Mouse (Mus musculus): ENCODE results near the gene Ikzf4.
A peak's percentile ranks its signal among the peaks of the same experiment; 100 is the strongest.

Ikzf4 gene

GRCm38 (mm10) chr10:128645111-128646011 lies at the start of gene Ikzf4:
Gene Ikzf4, minus strand, starts transcription at chr10:128645991.
- peak; percentile 59 for DNase-seq

DNA sequence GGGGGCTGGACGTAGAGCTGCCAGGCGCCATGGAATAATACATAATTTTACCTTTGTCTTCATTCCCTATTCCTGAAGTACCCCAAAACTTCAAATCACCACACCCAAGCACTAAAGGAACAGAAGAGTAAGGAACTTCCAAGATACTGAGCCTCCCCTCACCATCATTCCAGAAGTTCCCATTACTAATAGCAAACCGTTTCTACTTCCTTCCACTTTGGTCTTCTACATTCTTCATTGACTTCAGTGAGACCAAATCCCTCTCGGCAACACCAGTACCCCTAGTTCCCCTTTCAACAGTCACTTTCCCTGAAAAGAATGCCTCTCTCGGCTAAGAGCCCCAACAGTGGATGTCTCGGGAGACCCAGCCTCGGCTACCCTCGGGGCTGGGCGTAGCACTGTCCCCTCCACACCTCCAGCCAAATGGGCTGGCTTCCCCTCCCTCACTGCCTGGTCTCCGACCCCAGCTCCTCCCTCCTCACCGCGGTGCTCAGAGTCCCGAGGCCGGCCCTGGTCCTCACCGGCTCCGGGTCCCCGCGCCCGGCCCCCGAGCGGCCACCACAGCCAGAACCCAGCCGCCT lies 49.7 kb upstream of the Ikzf4 start:
- no peak for DNase-seq

DNA sequence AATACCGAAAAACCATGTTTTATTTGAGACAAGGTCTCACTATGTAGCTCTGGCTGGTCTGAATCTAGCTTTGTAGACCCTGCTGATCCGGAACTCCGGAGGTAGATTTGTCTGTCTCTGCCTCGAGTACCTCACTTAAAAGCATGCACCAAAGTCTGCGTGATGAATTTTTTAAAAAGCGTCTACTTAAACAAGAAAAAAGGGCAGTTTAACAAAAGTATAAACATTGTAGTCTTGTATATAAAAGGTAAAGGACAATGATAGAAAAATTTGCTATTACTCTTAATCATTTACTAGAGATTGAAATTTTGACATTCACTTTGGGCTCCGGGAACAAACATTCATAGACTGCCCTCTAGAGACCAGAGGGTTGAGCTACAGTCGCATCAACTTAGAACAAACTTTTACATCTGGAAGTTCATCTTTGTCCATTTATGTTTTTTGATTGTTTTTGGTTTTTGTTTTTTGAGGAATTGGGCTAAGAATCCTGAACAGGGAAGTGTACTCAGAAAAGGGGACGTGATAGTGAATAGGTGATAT lies 28.7 kb upstream of the Ikzf4 start:
- DNase-seq = no peak

GRCm38 (mm10) chr10:128673763-128674468 lies 28.1 kb upstream of the Ikzf4 start, which contains the start of gene Suox:
Gene Suox, minus strand, starts transcription at chr10:128674073.
- DNase-seq = peak; percentile 76

DNA sequence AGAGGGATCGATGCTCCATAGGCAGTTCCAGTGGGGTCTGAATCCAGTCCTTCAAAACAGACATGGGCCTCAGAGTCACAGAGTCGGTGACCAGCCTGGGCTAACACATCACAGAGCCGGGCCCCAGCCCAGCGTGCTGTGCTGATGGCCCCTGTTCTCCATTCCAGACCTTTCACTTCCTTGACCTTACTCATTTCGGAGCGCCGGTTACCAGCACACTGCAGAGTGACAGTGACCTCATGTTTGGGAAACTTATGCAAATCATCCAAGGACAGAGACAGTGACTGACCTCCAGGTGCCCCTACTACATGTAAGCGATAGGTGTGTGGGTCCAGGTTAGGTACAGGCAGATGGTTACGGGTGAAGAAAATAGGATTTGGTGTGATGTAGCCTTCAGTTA lies 25.4 kb upstream of the Ikzf4 start:
- DNase-seq = no peak

GRCm38 (mm10) chr10:128668790-128669672 lies 23.2 kb upstream of the Ikzf4 start:
- DNase-seq = peak; percentile 88

GRCm38 (mm10) chr10:128665806-128666205 lies 20.0 kb upstream of the Ikzf4 start:
- no peak for DNase-seq

GRCm38 (mm10) chr10:128665307-128665706 lies 19.5 kb upstream of the Ikzf4 start:
- no peak for DNase-seq

GRCm38 (mm10) chr10:128664808-128665207 lies 19.0 kb upstream of the Ikzf4 start:
- DNase-seq = no peak

- no peak for DNase-seq
Observed at GRCm38 (mm10) chr10:128663441-128664220, 17.8 kb upstream of the Ikzf4 start.

DNA sequence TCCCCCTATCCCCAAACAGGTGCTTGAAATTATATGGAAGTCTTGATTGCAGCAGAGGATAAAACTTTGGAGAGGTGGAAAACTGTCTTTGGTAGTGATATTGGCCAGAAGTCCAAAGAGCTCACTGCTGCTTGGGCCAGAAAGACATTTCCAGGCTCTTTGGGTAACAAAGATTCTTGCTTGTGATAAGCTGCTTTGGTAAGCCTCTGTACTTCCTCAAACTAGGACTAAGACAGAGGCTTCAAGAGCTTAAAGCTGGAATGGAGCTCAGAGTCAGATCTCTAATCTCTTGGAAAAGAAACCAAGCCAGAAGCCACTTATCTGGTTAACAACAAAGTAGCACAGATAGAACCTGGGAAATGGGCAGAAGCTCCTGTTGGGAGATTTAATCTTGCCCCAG lies 16.7 kb upstream of the Ikzf4 start:
- DNase-seq = no peak

GRCm38 (mm10) chr10:128659490-128659889 lies 13.7 kb upstream of the Ikzf4 start:
- no peak for DNase-seq

DNA sequence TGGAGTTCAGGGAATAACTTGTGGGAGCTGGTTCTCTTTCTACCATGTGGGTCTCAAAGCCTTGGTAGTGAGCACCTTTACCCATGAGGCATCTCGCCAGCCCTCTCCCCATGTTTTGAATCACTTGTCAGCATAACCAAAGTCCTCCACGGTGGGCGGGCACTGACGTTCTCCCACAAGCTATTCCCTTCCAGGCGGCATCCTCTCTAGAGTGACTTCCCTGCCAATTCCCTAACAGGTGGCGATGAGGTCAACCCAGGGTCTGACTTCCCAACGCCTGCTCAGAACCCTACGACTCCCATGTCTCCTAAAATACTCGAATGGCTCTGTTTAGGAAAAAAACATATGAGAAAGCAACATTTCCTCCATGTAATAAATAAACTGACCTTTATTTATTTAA lies 12.1 kb upstream of the Ikzf4 start:
- no peak for DNase-seq

GRCm38 (mm10) chr10:128656731-128657130 lies 10.9 kb upstream of the Ikzf4 start:
- no peak for DNase-seq

- no peak for DNase-seq
Observed at GRCm38 (mm10) chr10:128655254-128655653, 9.5 kb upstream of the Ikzf4 start.

GRCm38 (mm10) chr10:128653866-128654265 lies 8.1 kb upstream of the Ikzf4 start:
- DNase-seq = no peak

GRCm38 (mm10) chr10:128646139-128647089 lies 623 bp upstream of the Ikzf4 start:
- peak; percentile 39 for DNase-seq

DNA sequence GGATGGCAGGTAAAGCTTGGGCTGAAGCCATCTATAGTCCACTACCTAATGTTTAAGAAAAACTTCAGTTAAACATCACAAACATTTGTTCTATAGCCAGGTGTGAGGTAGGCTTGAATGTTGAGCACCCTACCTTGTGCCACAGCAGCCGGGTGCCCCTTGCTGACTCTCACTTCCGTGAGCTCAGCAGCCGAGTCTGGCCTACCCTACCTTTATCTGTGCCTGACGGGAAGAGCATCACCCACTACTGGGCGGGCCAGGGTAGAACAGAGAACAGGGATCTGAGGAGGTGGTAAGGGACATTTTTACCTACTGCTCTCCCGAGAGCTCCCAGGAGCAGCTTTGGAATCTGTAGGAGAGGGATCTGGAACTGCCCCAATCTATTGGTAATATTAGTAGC lies 3.0 kb downstream of the Ikzf4 start:
- DNase-seq = no peak

DNA sequence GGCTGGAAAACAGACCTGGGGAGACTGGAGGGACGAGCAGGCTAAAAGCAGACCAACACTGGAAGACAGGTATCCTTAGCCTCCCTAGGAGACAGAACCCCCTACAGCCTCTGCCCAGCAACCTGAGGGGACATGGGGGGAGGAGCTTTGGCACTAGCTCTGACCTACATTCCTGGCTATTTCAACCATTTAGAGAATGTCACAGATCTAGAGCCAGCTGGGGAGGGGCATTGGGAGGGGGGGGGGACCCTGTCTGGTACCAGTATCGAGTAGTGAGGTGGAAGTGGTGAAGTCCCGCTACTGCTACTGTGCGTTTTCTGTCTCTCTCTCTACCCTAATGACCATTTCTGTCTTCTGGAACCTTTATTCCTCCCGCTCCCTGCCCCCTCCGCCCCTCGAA lies 3.9 kb downstream of the Ikzf4 start:
- no peak for DNase-seq

DNA sequence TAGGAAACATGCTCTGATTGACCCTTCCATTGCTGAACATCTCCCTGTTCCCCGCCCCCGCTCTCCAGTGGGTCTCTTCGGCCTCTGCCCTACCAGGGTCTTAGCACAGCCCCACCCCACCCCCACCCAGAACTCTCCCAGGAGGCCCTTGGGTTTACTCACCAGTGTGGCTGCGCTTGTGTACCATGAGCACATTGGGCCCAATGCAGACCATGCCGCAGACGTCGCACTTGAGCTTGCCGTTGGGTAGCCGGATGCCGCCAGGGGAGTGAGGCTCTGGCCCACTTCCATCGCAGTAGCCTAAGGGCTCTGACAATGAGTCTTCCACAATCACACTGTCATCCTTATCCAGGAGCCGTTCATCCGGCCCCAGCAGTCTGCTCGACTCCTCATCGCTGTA lies 4.9 kb downstream of the Ikzf4 start:
- no peak for DNase-seq

Data from cerebellum, adult 8-10 months (tissue).